Mouse (Mus musculus) ovary, adult 18-20 months (tissue): ENCODE measurements around the gene H2-Eb2.
"Not testable (repeated sequence)": the region's sequence is repeated elsewhere in the genome, so short reads cannot be mapped to it uniquely, and the experiment has no call there.

Experiments used
- DNase-seq: peaks from one replicate; pipeline ENCODE4 v3.0.0; 2022; ENCODE audit warnings: low spot score, mixed read lengths

Gene H2-Eb2

DNA sequence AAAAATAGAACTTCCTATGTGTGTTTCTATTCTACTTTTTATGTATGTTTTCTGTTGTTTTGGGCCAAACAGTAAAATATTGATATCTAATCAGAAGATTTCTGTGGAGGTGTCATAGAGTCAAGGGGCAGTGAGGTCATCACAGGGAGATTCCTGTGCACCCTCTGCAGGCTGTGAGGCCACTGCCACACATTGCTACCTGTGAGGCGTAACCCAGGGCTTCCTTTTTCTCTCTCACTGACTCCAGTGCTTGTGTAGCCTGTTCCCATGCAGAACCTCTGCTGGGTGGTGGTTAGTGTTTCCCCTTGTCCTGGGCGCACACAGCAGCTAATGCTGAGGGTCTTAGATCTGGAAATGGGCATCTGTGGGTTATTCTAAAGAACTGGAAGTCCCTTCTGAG, 19.1 kb upstream of the H2-Eb2 start:
- no peak for DNase-seq

DNA sequence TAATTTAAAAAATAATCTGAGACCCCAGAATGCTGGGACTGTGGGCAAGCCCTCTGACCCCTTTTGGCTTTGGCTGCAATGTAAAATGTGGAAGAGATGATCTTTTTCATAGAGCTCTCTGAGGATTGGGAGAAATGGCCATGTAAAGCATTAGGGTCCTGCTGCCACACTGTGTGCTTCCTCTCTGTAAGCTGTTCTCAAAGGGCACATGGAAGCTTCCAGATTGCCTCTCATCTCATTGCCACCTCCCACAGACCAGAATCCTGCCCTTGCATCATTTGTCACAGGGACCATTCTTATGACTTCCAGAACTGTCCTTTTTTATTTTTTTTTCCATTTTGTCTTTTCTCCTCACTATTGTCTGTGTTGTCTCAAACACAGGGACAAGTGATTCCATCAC, 18.2 kb upstream of the H2-Eb2 start:
- DNase-seq, result no peak

DNA sequence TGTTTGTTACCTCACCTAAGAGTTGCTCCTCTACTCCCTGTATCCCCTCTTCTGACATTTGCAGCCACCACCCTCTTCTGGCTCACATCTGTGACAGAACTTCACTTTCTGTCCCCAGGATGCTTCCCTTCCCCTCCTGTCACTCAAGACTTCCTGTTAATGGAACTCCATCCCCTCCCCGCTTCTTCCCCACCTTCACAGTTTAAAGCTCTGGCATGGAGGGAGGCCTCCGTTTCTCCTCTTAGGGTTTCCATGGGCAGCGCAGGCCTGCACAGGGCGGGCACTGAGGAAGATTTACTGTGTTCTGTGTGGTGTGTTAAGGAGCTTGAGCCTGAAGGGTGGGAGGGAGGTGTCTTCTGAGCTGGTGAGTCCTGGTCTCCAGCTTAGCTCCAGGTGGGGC, 17.3 kb upstream of the H2-Eb2 start:
- no peak for DNase-seq

DNA sequence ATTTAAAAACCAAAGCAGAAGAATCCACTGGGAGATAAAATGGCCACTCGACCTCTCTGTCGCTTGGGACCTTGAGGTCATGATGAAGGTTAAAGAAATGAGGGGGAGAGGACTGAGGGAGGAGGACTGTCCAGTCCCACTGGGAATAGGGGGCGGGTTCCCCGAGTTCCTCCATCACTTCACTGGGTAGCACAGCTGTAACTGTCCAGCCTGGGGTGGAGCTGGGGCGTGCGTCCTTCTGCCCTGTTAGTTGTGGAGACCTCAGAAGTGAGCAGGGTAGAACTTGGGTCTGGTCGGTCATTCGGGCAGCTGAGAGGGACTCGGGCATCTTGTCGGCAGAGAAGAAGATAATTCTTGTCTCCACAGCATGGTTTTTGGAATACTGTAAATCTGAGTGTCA, 16.2 kb upstream of the H2-Eb2 start:
- DNase-seq, result no peak

- peak; percentile 63 for DNase-seq
Observed at GRCm38 (mm10) chr17:34309683-34310385, 15.6 kb upstream of the H2-Eb2 start.

DNA sequence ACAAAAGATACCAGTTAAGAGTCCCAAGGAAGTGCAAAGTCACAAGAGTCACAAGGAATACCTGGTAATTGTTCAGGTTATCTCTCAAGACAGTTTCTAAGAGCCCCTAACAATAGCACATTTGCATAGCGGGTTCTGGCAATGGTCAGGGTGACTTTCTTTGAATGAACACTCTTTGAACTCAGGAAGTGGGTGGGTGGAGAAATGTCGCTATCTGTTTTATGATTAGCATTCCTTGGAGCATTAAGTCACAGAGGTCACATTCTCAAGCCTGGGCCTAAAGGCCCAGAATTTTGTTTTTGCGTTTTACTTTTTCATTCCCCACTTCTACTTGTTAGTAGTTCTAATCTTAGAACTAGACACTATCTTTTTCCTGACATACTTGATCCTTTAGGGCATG, 14.9 kb upstream of the H2-Eb2 start:
- DNase-seq, result not testable (repeated sequence)

DNA sequence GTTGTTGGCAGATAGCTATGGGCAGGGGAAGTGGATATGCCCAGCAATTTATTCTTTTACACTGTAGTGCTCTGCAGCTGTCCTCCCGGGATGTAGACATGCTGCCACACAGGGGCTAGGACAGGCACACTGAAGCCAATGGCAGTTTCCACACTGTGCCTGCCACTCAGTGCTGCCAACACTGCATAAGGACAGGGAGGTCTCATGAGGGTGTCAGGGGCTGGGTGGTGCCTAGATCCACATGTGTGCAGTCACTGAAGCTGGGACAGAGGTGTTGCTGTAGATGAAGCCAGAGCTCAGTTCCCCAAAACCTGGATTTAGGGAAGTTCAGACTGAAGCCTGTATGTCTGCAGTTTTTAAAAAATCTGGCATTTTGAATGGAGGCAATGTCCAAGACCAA, 13.3 kb upstream of the H2-Eb2 start:
- DNase-seq, result no peak

DNA sequence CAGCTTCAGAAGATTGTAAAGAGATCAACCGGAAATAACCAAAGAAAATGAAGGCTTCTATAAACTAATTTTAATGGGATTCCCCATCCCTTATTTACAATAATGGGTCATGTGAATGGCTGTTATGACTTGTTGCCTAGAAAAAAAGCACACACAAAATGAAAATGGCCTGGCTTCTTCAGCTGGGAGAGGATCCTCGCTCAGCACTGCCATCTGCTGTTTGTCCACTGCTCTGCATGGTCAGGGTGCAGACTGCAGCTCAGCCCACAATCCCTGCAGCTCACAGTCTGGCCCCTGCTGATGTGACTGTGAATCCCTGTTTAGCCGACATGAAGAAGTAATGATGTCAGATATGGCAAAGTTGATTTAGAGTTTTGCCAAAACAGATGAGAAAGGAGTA, 12.1 kb upstream of the H2-Eb2 start:
- DNase-seq, result no peak

DNA sequence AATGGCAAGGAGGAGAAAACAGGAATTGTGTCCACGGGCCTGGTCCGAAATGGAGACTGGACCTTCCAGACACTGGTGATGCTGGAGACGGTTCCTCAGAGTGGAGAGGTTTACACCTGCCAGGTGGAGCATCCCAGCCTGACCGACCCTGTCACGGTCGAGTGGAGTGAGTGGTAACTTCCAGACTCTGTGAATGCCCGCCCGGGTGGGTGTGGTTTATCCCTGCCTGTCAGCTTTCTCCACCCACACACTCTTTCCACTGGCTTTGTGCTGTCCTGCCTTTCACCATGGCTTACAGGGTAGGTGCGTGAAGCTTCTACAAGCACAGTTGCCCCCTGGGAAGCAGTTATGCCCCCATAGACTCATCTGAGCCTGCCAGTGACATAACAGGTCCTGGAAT, 11.2 kb upstream of the H2-Eb2 start:
- no peak for DNase-seq

DNA sequence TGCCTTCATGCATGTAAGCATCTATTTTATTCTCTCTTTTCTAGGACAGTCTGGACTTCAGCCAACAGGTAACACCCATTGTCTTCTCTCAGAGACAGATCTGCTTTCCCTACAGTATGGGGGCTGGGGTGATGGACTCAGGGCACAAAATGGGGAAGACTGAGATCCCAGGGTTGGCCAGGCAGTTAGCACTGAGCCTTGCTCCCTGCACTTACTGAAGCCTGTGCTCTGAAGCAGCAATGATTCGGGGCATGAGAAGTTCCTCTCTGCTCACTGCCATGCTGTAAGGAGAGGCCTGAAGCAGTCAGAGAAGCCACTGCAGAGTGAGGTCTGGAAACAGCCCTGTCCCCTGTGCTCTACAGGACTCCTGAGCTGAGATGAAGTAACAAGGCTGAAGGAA, 10.0 kb upstream of the H2-Eb2 start:
- no peak for DNase-seq

GRCm38 (mm10) chr17:34316697-34317096, 8.8 kb upstream of the H2-Eb2 start:
- no peak for DNase-seq

DNA sequence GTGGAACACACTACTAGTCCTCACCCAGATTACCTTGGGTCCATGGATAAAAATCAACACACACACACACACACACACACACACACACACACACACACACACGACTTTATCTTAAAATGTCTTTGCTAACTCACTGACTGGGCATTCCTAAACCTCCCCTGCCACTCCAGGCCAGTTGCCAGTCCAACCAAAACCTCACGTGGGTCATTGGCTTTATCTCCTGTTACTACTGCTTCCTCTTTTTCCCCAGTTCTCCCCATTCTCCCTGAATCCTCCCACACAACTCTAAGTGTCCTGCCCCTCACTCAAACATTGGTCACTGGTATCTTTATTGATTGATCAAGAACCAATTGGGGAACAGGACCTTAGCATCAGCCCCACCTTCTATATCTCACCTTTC, 8.2 kb upstream of the H2-Eb2 start:
- DNase-seq, result no peak

GRCm38 (mm10) chr17:34326373-34326772, 908 bp downstream of the H2-Eb2 start:
- no peak for DNase-seq

DNA sequence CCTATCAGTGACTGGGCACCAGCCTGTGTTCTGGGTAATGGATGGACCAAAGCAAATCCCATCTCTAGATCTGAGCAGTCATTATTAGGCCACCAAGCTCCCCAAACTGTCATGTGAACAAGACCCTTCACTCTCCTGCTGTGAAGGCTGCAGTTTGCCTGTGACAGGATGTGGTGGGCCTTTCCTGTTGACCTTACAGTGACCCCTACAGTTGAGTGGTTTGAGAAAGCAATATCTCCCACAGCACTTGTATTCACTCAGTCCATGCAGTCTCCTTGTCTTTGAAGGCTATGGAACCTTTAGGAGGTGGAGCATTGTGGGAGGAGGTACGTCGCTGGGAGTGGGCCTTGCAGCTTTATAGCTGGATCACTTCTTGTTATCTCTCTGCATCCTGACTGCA, 4.3 kb downstream of the H2-Eb2 start:
- DNase-seq, result no peak

DNA sequence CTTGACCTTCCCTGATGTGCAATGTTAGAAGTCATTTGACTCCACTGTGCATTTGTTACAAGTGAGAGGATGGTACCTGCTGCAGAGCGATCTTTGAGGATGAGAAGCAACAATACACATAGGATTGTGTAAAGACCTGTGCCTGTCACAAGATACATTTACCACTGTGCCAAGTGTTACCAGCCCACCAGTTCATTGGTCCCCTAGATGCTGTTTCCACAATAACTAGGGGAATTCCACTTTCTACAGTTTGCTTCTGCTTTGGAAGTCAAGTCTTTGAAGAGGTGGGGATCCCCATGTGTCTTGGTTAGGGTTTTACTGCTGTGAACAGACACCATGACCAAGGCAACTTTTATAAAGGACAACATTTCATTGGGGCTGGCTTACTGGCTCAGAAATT, 5.7 kb downstream of the H2-Eb2 start:
- no peak for DNase-seq

GRCm38 (mm10) chr17:34340619-34341402, 15.3 kb downstream of the H2-Eb2 start:
- DNase-seq, result no peak

- DNase-seq, result no peak
Observed at GRCm38 (mm10) chr17:34344882-34345281, 19.4 kb downstream of the H2-Eb2 start.

GRCm38 (mm10) chr17:34345486-34345885, 20.0 kb downstream of the H2-Eb2 start:
- DNase-seq, result no peak

GRCm38 (mm10) chr17:34346041-34346440, 20.6 kb downstream of the H2-Eb2 start:
- no peak for DNase-seq

- no peak for DNase-seq
Observed at GRCm38 (mm10) chr17:34347606-34348308, 22.3 kb downstream of the H2-Eb2 start.

GRCm38 (mm10) chr17:34349429-34349828, 24.0 kb downstream of the H2-Eb2 start:
- peak; percentile 12 for DNase-seq

GRCm38 (mm10) chr17:34354539-34354938, 29.1 kb downstream of the H2-Eb2 start, which contains the start of gene Btnl2:
Gene Btnl2, plus strand, starts transcription at chr17:34354822.
- DNase-seq, result no peak

DNA sequence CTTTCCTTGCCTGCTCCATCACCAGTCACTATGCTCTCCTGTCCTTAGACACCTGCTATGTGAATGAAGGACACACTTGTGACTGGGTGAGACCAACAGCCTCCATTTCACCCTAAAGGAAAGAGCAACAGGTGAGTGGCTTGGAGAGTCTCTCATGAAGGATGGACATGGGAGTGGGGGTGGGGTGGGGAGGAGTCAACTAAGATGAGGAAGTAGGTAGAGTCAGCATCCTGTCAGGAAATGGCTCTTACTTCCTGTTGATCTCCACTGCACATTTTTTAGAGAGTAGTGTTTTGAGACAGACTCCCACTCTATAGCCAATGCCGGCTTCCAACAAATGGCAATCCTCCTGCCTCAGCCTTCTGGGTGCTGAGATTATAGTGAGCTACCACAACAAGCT, 29.5 kb downstream of the H2-Eb2 start:
- DNase-seq, result no peak
